ENCODE assay signal across 12 mouse cellular contexts in the genomic region with DNA sequence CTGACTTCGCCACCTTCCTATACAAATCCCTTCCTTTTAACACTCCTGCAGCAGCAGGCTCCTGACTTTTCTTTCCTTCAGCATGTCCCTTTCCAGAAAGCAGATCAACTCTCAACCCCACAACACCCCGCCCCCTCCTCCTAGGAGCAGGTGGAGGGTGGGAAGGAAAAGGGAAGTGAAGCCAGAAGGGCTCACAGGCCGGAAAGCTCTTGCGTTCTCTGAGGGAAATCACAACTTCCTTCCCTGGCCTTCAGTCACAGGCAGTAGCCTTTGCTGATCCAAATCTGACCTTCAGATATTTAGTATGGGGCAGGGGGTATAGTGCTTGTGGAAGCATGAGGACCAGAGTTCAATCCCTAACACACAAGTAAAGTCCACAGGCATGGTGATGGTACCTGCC. TPM values are rescaled to one million over a fixed set of nuclear protein-coding genes. Genes with fewer than 3 reads are reported as not detected.
A peak's percentile ranks its signal among the peaks of the same experiment; 100 is the strongest.
DNase-seq lines count a peak whose midpoint lies in the region; ATAC-seq and TF ChIP-seq lines count a peak whose summit lies in the region.
"Had no signal": no experiment of that assay in that cellular context is flagged by ENCODE, and none has a peak within 500 bp of the region (broad histone marks: within the 10 kb centered on the region; RNA-seq: fewer than 3 reads in every experiment).

No protein-coding gene starts in this region.

- 73% methylated on average over 4 of the region's 4 CpGs for WGBS in hindbrain, embryonic 13.5 days
- 78% methylated on average over 4 of the region's 4 CpGs for WGBS in hindbrain, postnatal 0 days
- WGBS in forebrain, embryonic 14.5 days: 77% methylated on average over 4 of the region's 4 CpGs

- H3K9ac ChIP-seq in hindbrain, embryonic 13.5 days: peak overlapping the region; percentile 60; the same call in 1 of the 2 replicates
- H3K9ac ChIP-seq in hindbrain, postnatal 0 days (replicated peaks; ENCODE audit: low read length): no peak overlapping the region
- no peak overlapping the region for H3K9ac ChIP-seq in CH12.LX (ENCODE audit: insufficient read depth, low read depth)
- H3K9ac ChIP-seq in forebrain, embryonic 14.5 days (ENCODE audit: low read length): no peak overlapping the region

- H3K27ac ChIP-seq in hindbrain, embryonic 13.5 days: peak overlapping the region; percentile 66
- H3K27ac ChIP-seq in hindbrain, postnatal 0 days: no peak overlapping the region
- H3K27ac ChIP-seq in CH12.LX (ENCODE audit: insufficient read depth, low read depth): no peak overlapping the region
- H3K27ac ChIP-seq in forebrain, embryonic 14.5 days (ENCODE audit: low read depth, low read length): peak overlapping the region; percentile 21; the same call in 1 of the 2 replicates
- H3K27ac ChIP-seq: layer of hippocampus, adult 2 months had no signal

- dilution Hi-C loops in CH12.LX (cut with MboI; ENCODE audit: extremely low pct_ligation_motif_present, extremely low pct_unique_long_range_greater_than_20kb, low sequenced_read_pairs): no loop called here

- intact Hi-C loops in gastrocnemius, postnatal 36 days (cut with DNase I): no loop called here

- no peak for TF ChIP-seq RAD21 in CH12.LX (IDR thresholded peaks at IDR 0.05; ENCODE audit: low read depth, low read length)

- peaks cover 18% of the 10 kb centered on the region; the same call in 1 of the 2 replicates for H3K27me3 ChIP-seq in hindbrain, embryonic 13.5 days
- H3K27me3 ChIP-seq in hindbrain, postnatal 0 days (ENCODE audit: insufficient read depth, low read length): no peaks in the 10 kb centered on the region
- H3K27me3 ChIP-seq in CH12.LX (replicated peaks): peaks cover 6% of the 10 kb centered on the region
- H3K27me3 ChIP-seq in forebrain, embryonic 14.5 days (replicated peaks; ENCODE audit: control insufficient read depth, insufficient read depth, low read length): no peaks in the 10 kb centered on the region

- H3K4me3 ChIP-seq in hindbrain, embryonic 13.5 days: no peak overlapping the region
- H3K4me3 ChIP-seq in hindbrain, postnatal 0 days (ENCODE audit: low read length): no peak overlapping the region
- H3K4me3 ChIP-seq in CH12.LX (replicated peaks in 1 of 3; ENCODE audit: low read depth in 2 of 3, low read length in 2 of 3, poor library complexity in 1 of 3): no peak overlapping the region
- no peak overlapping the region for H3K4me3 ChIP-seq in forebrain, embryonic 14.5 days (ENCODE audit: low read depth, low read length)
- H3K4me3 ChIP-seq: layer of hippocampus, adult 2 months had no signal

- H3K4me2 ChIP-seq in hindbrain, embryonic 13.5 days: no peak overlapping the region
- H3K4me2 ChIP-seq in hindbrain, postnatal 0 days (ENCODE audit: low read depth, low read length): no peak overlapping the region
- no peak overlapping the region for H3K4me2 ChIP-seq in CH12.LX (ENCODE audit: insufficient read depth, low read depth, poor library complexity, severe bottlenecking)
- H3K4me2 ChIP-seq in forebrain, embryonic 14.5 days (ENCODE audit: low read length): no peak overlapping the region

- peaks cover 29% of the 10 kb centered on the region for H3K4me1 ChIP-seq in hindbrain, embryonic 13.5 days (replicated peaks)
- H3K4me1 ChIP-seq in hindbrain, postnatal 0 days (ENCODE audit: insufficient read depth, low read length): peaks cover 8% of the 10 kb centered on the region; the same call in 1 of the 2 replicates
- H3K4me1 ChIP-seq in CH12.LX (ENCODE audit: control insufficient read depth in 1 of 2, insufficient read depth in 2 of 2): peaks cover 9 to 17% of the 10 kb centered on the region in 2 experiments; a peak in 3 of 4 replicates
- peaks cover 9% of the 10 kb centered on the region; the same call in 1 of the 2 replicates for H3K4me1 ChIP-seq in forebrain, embryonic 14.5 days (ENCODE audit: control insufficient read depth, insufficient read depth, low read length)

- no peak for DNase-seq in hindbrain, postnatal 0 days (ENCODE audit: low spot score)
- no peak for DNase-seq in CH12.LX (ENCODE audit: extremely low read depth)
- no peak for DNase-seq in forebrain, embryonic 14.5 days (ENCODE audit: low spot score)
- peak; percentile 30 for DNase-seq in lung, postnatal 36 days
- DNase-seq in kidney, adult 11 months: no peak
- no peak for DNase-seq in urinary bladder, postnatal 14 days (ENCODE audit: low spot score)
- no peak for DNase-seq in gastrocnemius, postnatal 36 days
- DNase-seq: adrenal gland, adult 2 months; liver; thymus, adult 18-20 months had no signal

- ATAC-seq in hindbrain, embryonic 13.5 days (ENCODE audit: low FRiP score): no peak
- no peak for ATAC-seq in hindbrain, postnatal 0 days
- ATAC-seq in forebrain, embryonic 14.5 days: no peak

- TF ChIP-seq CTCF in hindbrain, postnatal 0 days (IDR thresholded peaks at IDR 0.05; ENCODE audit: low read depth): no peak
- no peak for TF ChIP-seq CTCF in CH12.LX (conservative IDR thresholded peaks at IDR 0.05 in 1 of 2, IDR thresholded peaks at IDR 0.05 in 1 of 2; ENCODE audit: low read depth in 2 of 2, low read length in 2 of 2)

- peak; percentile 72 for TF ChIP-seq EP300 in CH12.LX (IDR thresholded peaks at IDR 0.05; ENCODE audit: low read length)

- in situ Hi-C loops in CH12.LX (cut with MboI; ENCODE audit: low pct_ligation_motif_present, low pct_unique_long_range_greater_than_20kb, low sequenced_read_pairs): no loop called here

- H3K79me2 ChIP-seq in CH12.LX (replicated peaks; ENCODE audit: control insufficient read depth, extremely low read depth, insufficient read depth, poor library complexity, severe bottlenecking): no peaks in the 10 kb centered on the region

- H3K36me3 ChIP-seq in hindbrain, embryonic 13.5 days: no peaks in the 10 kb centered on the region
- H3K36me3 ChIP-seq in hindbrain, postnatal 0 days (ENCODE audit: insufficient read depth, low read length): no peaks in the 10 kb centered on the region
- no peaks in the 10 kb centered on the region for H3K36me3 ChIP-seq in CH12.LX (replicated peaks in 1 of 2; ENCODE audit: control insufficient read depth in 1 of 2, insufficient read depth in 1 of 2, low read length in 1 of 2)
- no peaks in the 10 kb centered on the region for H3K36me3 ChIP-seq in forebrain, embryonic 14.5 days (ENCODE audit: control insufficient read depth, insufficient read depth, low read length)

- H3K9me3 ChIP-seq in hindbrain, embryonic 13.5 days: no peaks in the 10 kb centered on the region
- no peaks in the 10 kb centered on the region for H3K9me3 ChIP-seq in hindbrain, postnatal 0 days (ENCODE audit: low read length)
- H3K9me3 ChIP-seq in CH12.LX (replicated peaks; ENCODE audit: low read length): no peaks in the 10 kb centered on the region
- no peaks in the 10 kb centered on the region for H3K9me3 ChIP-seq in forebrain, embryonic 14.5 days (replicated peaks; ENCODE audit: control insufficient read depth, low read length)

- no peak for TF ChIP-seq POLR2A in CH12.LX (IDR thresholded peaks at IDR 0.05; ENCODE audit: low read depth, low read length)

TF ChIP-seq in CH12.LX, 34 proteins besides CTCF, POLR2A, EP300 and RAD21:
- TF ChIP-seq ZC3H11A (IDR thresholded peaks at IDR 0.05; ENCODE audit: low read depth, low read length) (no peak), TBP (conservative IDR thresholded peaks at IDR 0.05; ENCODE audit: low read depth, low read length) (no peak), NRF1 (IDR thresholded peaks at IDR 0.05; ENCODE audit: low read depth, low read length) (no peak), KAT2A (IDR thresholded peaks at IDR 0.05; ENCODE audit: insufficient replicate concordance, low read length) (no peak), ELF1 (IDR thresholded peaks at IDR 0.05; ENCODE audit: low read depth, low read length) (no peak), CHD1 (IDR thresholded peaks at IDR 0.05; ENCODE audit: low read depth, low read length) (no peak), CHD2 (IDR thresholded peaks at IDR 0.05; ENCODE audit: low read length) (peak; percentile 52; the same call in 1 of the 2 replicates), BHLHE40 (IDR thresholded peaks at IDR 0.05; ENCODE audit: low read depth, low read length) (no peak)

RNA-seq across cellular contexts. Expression of a gene that starts 0.9 kb away (rescaled TPM):
- polyA plus RNA-seq in hindbrain, embryonic 13.5 days (2015; fragmentation: Nextera tagmentation; extraction: Ambion mirVana): 0.06 and 0.23 TPM in 2 replicates
- 0.47 and 1.4 TPM in 2 replicates for total RNA-seq in hindbrain, postnatal 0 days (2014; rRNA removed)
- polyA plus RNA-seq in hindbrain, postnatal 0 days (2015; fragmentation: Nextera tagmentation; extraction: Ambion mirVana): 0.30 and 0.55 TPM in 2 replicates
- total RNA-seq in CH12.LX (2012; rRNA removed) (not detected in 2 replicates), CH12.LX (2014; rRNA removed) (not detected in 2 replicates)
- polyA plus RNA-seq in CH12.LX (2012; ENCODE audit: insufficient read length, low read depth): not detected in 2 replicates
- 0.11 and 0.26 TPM in 2 replicates for polyA plus RNA-seq in forebrain, embryonic 14.5 days (2014; fragmentation: Nextera tagmentation; extraction: Ambion mirVana)
- total RNA-seq in gastrocnemius, postnatal 36 days (2021): 1 to 10 TPM; 1.8 to 6.2 TPM

Comparison
In these comparisons a context has a peak if more than half of its experiments do, and no peak if none do; other contexts are left out.
1. H3K27ac ChIP-seq: peak in hindbrain, embryonic 13.5 days (single experiment) and forebrain, embryonic 14.5 days (single experiment); none in hindbrain, postnatal 0 days (single experiment) and CH12.LX (single experiment).